ENCODE assay signal across 14 mouse cellular contexts in the genomic region with DNA sequence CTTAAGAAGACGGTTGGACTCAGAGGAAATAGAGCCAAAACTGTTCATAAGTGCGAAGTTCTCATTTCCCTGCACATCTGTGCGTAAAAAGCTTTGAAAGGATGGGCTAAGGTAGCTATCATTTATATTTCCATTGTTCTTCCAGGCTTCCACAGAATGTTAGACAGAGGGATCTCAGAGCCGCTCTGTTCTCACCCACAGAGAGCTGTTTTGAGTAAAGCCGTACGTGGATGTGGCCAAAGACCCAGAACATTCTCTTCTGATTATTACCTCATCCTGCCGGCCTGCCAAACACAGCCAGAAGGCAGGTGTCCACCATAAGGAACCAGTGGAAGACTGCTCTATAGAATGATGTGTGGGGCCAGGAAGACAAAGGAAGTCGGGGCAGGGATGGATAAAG. TPM values are rescaled to one million over a fixed set of nuclear protein-coding genes. Genes with fewer than 3 reads are reported as not detected.
A peak's percentile ranks its signal among the peaks of the same experiment; 100 is the strongest.
DNase-seq lines count a peak whose midpoint lies in the region; ATAC-seq lines count a peak whose summit lies in the region.
"Had no signal": no experiment of that assay in that cellular context is flagged by ENCODE, and none has a peak within 500 bp of the region (broad histone marks: within the 10 kb centered on the region; RNA-seq: fewer than 3 reads in every experiment).

No protein-coding gene starts in this region.

- H3K27me3 ChIP-seq in intestine, embryonic 15.5 days (replicated peaks), result no peaks in the 10 kb centered on the region
- H3K27me3 ChIP-seq in kidney, embryonic 16.5 days (ENCODE audit: insufficient read depth, low read length), result no peaks in the 10 kb centered on the region

- peak; percentile 40 for DNase-seq in heart, adult 8-10 months (ENCODE audit: low spot score)
- DNase-seq in heart, postnatal 25 days (ENCODE audit: low spot score), result no peak
- DNase-seq in cerebellum, adult 11 months, result peak; percentile 30
- DNase-seq in cerebellum, postnatal 36 days, result peak; percentile 37 to 48
- no peak for DNase-seq in ovary, adult 18-20 months (ENCODE audit: low spot score)
- no peak for DNase-seq in layer of hippocampus, adult 11-12 months (ENCODE audit: low spot score)
- DNase-seq: kidney, postnatal 14 days; right cerebral cortex, postnatal 4 days; thymus, postnatal 25 days had no signal

- intact Hi-C loops in heart, postnatal 25 days (cut with DNase I), result no loop called here

- ATAC-seq in intestine, embryonic 15.5 days, result no peak
- ATAC-seq in kidney, embryonic 16.5 days (ENCODE audit: low FRiP score, low TSS enrichment), result no peak
- ATAC-seq: CD4-positive, CD25-positive, alpha-beta regulatory T cell, adult 4 months had no signal

- peaks cover 13% of the 10 kb centered on the region for H3K4me1 ChIP-seq in intestine, embryonic 15.5 days (replicated peaks)
- peaks cover 30% of the 10 kb centered on the region for H3K4me1 ChIP-seq in kidney, embryonic 16.5 days (ENCODE audit: insufficient read depth, low read length)

- WGBS in intestine, embryonic 15.5 days, result 62% methylated on average over 8 of the region's 8 CpGs
- WGBS in kidney, embryonic 16.5 days, result 71% methylated on average over 8 of the region's 8 CpGs

- H3K9me3 ChIP-seq in intestine, embryonic 15.5 days, result no peaks in the 10 kb centered on the region
- H3K9me3 ChIP-seq in kidney, embryonic 16.5 days (ENCODE audit: low read length), result no peaks in the 10 kb centered on the region

- no peak overlapping the region for H3K4me2 ChIP-seq in intestine, embryonic 15.5 days (replicated peaks)
- no peak overlapping the region for H3K4me2 ChIP-seq in kidney, embryonic 16.5 days (replicated peaks; ENCODE audit: low read depth, low read length)

- H3K4me3 ChIP-seq in intestine, embryonic 15.5 days (replicated peaks), result no peak overlapping the region
- H3K4me3 ChIP-seq in kidney, embryonic 16.5 days (ENCODE audit: low read length), result no peak overlapping the region

- H3K27ac ChIP-seq in intestine, embryonic 15.5 days, result peak overlapping the region; percentile 57; the same call in 1 of the 2 replicates
- H3K27ac ChIP-seq in kidney, embryonic 16.5 days (ENCODE audit: low read length), result no peak overlapping the region; the same call in 1 of the 2 replicates
- H3K27ac ChIP-seq: macrophage had no signal

- no peaks in the 10 kb centered on the region for H3K36me3 ChIP-seq in intestine, embryonic 15.5 days
- H3K36me3 ChIP-seq in kidney, embryonic 16.5 days (ENCODE audit: insufficient read depth, low read length), result no peaks in the 10 kb centered on the region

- no peak overlapping the region for H3K9ac ChIP-seq in intestine, embryonic 15.5 days
- no peak overlapping the region for H3K9ac ChIP-seq in kidney, embryonic 16.5 days (replicated peaks; ENCODE audit: low read length)

RNA-seq across cellular contexts. Expression of a gene that starts 21.9 kb away (rescaled TPM):
- total RNA-seq in heart, adult 8-10 months (2022), result not detected
- total RNA-seq in heart, postnatal 25 days (2021), result not detected
- polyA plus RNA-seq in intestine, embryonic 15.5 days (2015; fragmentation: Nextera tagmentation; extraction: Ambion mirVana), result not detected in 2 replicates
- polyA plus RNA-seq in kidney, embryonic 16.5 days (2015; fragmentation: Nextera tagmentation; extraction: Ambion mirVana), result not detected in 2 replicates
- total RNA-seq: left cerebral cortex, postnatal 36 days had no signal
- polyA plus RNA-seq: CD4-positive, CD25-positive, alpha-beta regulatory T cell, adult 4 months; macrophage had no signal

RNA-seq across cellular contexts. Expression of a gene that starts 32.3 kb away (rescaled TPM):
- 10 to 100 TPM in 3 of 4 experiments, 1 to 10 TPM in 1; 10.0 to 11.2 (median 10.5) TPM for total RNA-seq in heart, adult 8-10 months (2022)
- 10 to 100 TPM; 16.5 to 16.9 TPM for total RNA-seq in heart, postnatal 25 days (2021)
- polyA plus RNA-seq in intestine, embryonic 15.5 days (2015; fragmentation: Nextera tagmentation; extraction: Ambion mirVana), result 32.8 and 34.5 TPM in 2 replicates
- 42.5 and 46.7 TPM in 2 replicates for polyA plus RNA-seq in kidney, embryonic 16.5 days (2015; fragmentation: Nextera tagmentation; extraction: Ambion mirVana)

Comparison
In these comparisons a context has a peak if more than half of its experiments do, and no peak if none do; other contexts are left out.
1. DNase-seq: peak in heart, adult 8-10 months (single experiment), cerebellum, adult 11 months (single experiment) and cerebellum, postnatal 36 days (2 of 2); none in heart, postnatal 25 days (single experiment), ovary, adult 18-20 months (single experiment) and layer of hippocampus, adult 11-12 months (single experiment).